Mouse (Mus musculus) bone marrow macrophage, adult 2 months (primary cell): Measurements from ENCODE around the gene Ykt6.
"Not testable (repeated sequence)": the region's sequence is repeated elsewhere in the genome, so short reads cannot be mapped to it uniquely, and the experiment has no call there.

Experiments
- CTCF ChIP-seq: IDR thresholded peaks from 2 replicates; pipeline ENCODE4 v1.5.1; 2012; ENCODE audit warnings: low read depth, mild to moderate bottlenecking, low read length, moderate library complexity
- POLR2A ChIP-seq: IDR thresholded peaks from 2 replicates; pipeline ENCODE4 v1.6.1; 2012; ENCODE audit warnings: mild to moderate bottlenecking, low read depth, low read length, borderline replicate concordance

GRCm38 (mm10) chr11:6005374-6006043 is 50.0 kb downstream of the Ykt6 start:
- TF ChIP-seq POLR2A, CTCF: not testable (repeated sequence)
